Mouse (Mus musculus): ENCODE data around the gene Fbxw8.

DNA sequence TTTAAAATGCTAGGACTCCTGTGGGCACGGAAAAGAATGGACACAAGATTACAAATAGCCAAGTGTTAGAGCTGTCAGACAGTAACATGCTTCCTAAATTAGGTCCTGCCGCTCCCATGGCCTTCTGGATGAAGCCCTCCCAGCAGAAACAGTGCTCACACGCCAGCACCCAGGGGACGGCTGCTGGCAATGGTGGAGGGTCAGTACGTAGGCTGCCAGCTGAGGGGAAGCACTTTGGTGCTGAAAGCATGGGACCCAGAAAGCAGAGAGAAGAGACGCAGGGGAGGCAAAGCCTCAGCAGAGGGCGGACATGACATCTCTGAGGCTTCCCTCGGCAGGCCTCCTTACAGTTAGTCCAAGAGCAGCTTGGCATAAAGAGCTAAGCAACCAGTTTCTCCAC is 15.6 kb downstream of the Fbxw8 start:
- TF ChIP-seq CTCF (IDR thresholded peaks at IDR 0.05; ENCODE audit: low read depth, low read length) (no peak), POLR2A (IDR thresholded peaks at IDR 0.05; ENCODE audit: extremely low read depth, insufficient read depth, low read length) (no peak)
